Mouse (Mus musculus): ENCODE data around the gene Stx2.

- TF ChIP-seq POLR2A (IDR thresholded peaks at IDR 0.05; ENCODE audit: insufficient read length, low read depth) (no peak), TCF12 (IDR thresholded peaks at IDR 0.05; ENCODE audit: insufficient read depth, poor library complexity, severe bottlenecking) (no peak), TCF3 (IDR thresholded peaks at IDR 0.05; ENCODE audit: insufficient read length, low read depth) (no peak), USF1 (IDR thresholded peaks at IDR 0.05; ENCODE audit: low read depth) (no peak), MYOG (IDR thresholded peaks at IDR 0.05; ENCODE audit: control insufficient read depth in 1 of 3, insufficient read depth in 1 of 3, insufficient read length in 2 of 3, low read depth in 2 of 3) (no peak), MYOD1 (IDR thresholded peaks at IDR 0.05; ENCODE audit: control insufficient read depth in 1 of 3, insufficient read length in 2 of 3, low read depth in 2 of 3) (no peak), MAX (IDR thresholded peaks at IDR 0.05; ENCODE audit: low read depth) (no peak), POLR2AphosphoS2 (IDR thresholded peaks at IDR 0.05; ENCODE audit: insufficient read length, low read depth) (no peak), E2F4 (IDR thresholded peaks at IDR 0.05; ENCODE audit: insufficient read depth) (no peak), CEBPB (IDR thresholded peaks at IDR 0.05; ENCODE audit: insufficient read depth, poor library complexity, severe bottlenecking) (no peak)
These were observed 44.0 kb downstream of the Stx2 start for GRCm38 (mm10) chr5:128964353-128964752.

Measured in myocyte (in vitro differentiated cells).